Mouse (Mus musculus): ENCODE measurements around the gene Tirap. TPM values are rescaled to one million over a fixed set of nuclear protein-coding genes. Genes with fewer than 3 reads are reported as not detected.
A peak's percentile ranks its signal among the peaks of the same experiment; 100 is the strongest.

Tirap gene
- polyA plus RNA-seq (2014; fragmentation: Nextera tagmentation; extraction: Ambion mirVana): 13.8 and 14.1 TPM in 2 replicates

DNA sequence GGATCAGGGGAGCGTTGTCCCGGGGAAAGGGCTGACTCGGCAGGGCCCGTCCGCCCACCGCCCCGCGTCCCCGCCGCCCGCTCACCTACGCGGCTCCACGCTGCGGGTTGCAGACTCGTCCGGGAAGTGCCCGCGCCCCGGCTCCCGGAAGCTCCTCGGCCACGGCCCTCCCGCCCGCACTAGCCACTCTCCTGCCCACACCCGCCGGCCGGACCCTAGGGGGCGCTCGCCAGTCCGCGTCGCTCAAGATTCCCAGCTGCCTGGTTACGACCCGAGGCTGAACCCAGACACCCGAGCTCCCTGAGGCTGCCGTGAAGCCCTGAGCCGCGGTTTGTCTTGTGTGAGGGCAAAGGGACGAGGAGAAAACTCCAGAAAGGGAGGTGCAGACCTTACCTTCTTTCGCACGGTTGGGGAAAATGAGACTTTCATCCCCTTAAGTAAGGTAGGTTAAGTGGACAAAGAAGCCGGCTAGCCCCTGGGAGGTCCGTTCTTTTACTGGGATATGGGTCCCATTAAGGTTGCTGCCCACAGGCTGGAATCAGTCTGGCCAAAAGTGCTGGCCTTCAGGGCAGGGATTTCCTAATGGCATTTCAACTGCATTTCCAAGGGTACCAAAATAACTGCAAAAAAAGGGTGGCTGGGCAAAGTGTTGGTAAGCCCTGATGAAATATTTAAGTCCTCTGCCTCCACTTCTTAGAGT is at the start of gene Tirap, which contains the start of gene Srpr:
Gene Tirap (minus strand): TSS at position 520 of the 700 bp plus-strand sequence.
Gene Srpr (plus strand): TSS at position 404 of the 700 bp plus-strand sequence.
- Histone ChIP-seq H3K27me3 (replicated peaks; ENCODE audit: control insufficient read depth, insufficient read depth, low read length) (no peaks in the 10 kb centered on the region), H3K36me3 (ENCODE audit: control insufficient read depth, insufficient read depth, low read length) (peaks cover 4% of the 10 kb centered on the region; the same call in 1 of the 2 replicates), H3K9me3 (ENCODE audit: control insufficient read depth, low read length) (no peaks in the 10 kb centered on the region), H3K4me2 (ENCODE audit: low read length) (peak within 1 kb of the TSS; percentile 85), H3K4me1 (replicated peaks; ENCODE audit: control insufficient read depth, insufficient read depth, low read length) (peaks cover 8% of the 10 kb centered on the region), H3K9ac (ENCODE audit: low read length) (peak within 1 kb of the TSS; percentile 79), H3K4me3 (ENCODE audit: low read depth, low read length) (peak within 1 kb of the TSS; percentile 61), H3K27ac (ENCODE audit: low read depth) (peak within 1 kb of the TSS; percentile 22; the same call in 1 of the 2 replicates)
- under 1% methylated on average over 39 of the region's 44 CpGs for WGBS
- DNase-seq (ENCODE audit: low spot score) (peak; percentile 94), ATAC-seq (replicated peaks; ENCODE audit: low FRiP score, low TSS enrichment, low read depth) (peak; percentile 93)

DNA sequence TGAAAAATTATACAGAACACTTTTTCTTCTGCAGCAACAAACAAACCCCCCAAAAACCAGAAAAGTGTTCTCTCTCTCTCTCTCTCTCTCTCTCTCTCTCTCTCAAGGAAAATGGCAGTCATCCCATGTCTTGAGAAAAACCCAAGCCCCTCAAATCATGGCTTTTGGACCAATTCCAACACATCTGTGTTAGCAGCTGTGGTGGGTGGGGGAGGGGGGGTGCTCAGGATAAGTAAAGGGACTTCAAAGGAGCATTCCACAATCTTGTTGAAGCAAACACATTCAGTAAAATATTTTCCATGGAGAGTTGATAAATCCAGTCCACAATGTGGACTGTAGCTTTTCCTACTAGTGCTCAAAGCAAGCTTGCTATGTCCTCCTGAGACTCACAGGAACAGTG is 49.4 kb upstream of the Tirap start:
- H3K4me2 ChIP-seq (ENCODE audit: low read length): no peak overlapping the region
- H3K4me3 ChIP-seq (ENCODE audit: low read depth, low read length): no peak overlapping the region
- no peak overlapping the region for H3K27ac ChIP-seq (ENCODE audit: low read depth)
- H3K27me3 ChIP-seq (replicated peaks; ENCODE audit: control insufficient read depth, insufficient read depth, low read length): no peaks in the 10 kb centered on the region
- no peak for DNase-seq (ENCODE audit: low spot score)
- no peaks in the 10 kb centered on the region for H3K9me3 ChIP-seq (ENCODE audit: control insufficient read depth, low read length)
- no peak overlapping the region for H3K9ac ChIP-seq (ENCODE audit: low read length)
- ATAC-seq (replicated peaks; ENCODE audit: low FRiP score, low TSS enrichment, low read depth): no peak
- H3K4me1 ChIP-seq (replicated peaks; ENCODE audit: control insufficient read depth, insufficient read depth, low read length): no peaks in the 10 kb centered on the region; the same call in 1 of the 2 replicates
- no peaks in the 10 kb centered on the region for H3K36me3 ChIP-seq (ENCODE audit: control insufficient read depth, insufficient read depth, low read length)

DNA sequence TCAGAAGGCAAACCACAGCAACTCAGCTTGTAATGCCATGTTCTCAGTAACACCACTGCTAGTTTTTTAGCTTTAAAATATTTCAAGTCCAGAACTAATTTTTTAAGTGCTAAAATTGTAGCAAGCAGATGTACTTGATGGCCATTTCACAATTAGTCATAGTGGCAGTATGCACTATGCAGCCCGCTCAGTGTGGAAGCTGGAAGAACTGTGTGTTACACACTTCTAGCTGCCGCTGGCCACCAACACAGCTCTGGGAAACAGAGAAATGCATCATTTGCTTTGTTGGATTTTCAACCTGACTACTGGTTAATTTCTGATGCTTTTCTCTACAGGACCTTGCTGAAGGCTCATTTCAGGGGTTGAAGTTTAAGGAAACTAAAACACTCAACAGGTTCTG is 47.3 kb upstream of the Tirap start:
- DNase-seq (ENCODE audit: low spot score): no peak
- no peak overlapping the region for H3K27ac ChIP-seq (ENCODE audit: low read depth)
- 95% methylated on average over 2 of the region's 2 CpGs for WGBS

DNA sequence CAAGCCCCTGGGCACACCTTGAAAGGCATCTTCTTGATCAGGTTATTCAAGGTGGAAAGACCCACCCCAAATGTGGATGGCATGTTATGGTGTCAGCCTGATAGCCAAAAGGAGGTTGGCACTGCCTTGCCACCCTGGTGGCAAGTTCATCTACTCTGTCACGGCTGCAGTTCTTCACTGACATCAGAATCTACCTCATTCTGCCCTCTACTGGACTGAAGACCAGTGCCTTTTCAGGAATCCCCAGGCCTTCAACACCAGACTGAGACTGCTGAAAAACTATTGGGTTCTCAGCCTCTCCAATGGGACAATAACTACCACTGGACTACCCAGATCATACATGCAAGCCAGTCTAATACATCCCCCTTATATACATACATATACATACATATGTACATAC is 39.6 kb upstream of the Tirap start:
- ATAC-seq (replicated peaks; ENCODE audit: low FRiP score, low TSS enrichment, low read depth) (no peak), DNase-seq (ENCODE audit: low spot score) (no peak)
- Histone ChIP-seq H3K27me3 (replicated peaks; ENCODE audit: control insufficient read depth, insufficient read depth, low read length) (no peaks in the 10 kb centered on the region), H3K9me3 (ENCODE audit: control insufficient read depth, low read length) (no peaks in the 10 kb centered on the region), H3K4me3 (ENCODE audit: low read depth, low read length) (no peak overlapping the region), H3K4me1 (replicated peaks; ENCODE audit: control insufficient read depth, insufficient read depth, low read length) (no peaks in the 10 kb centered on the region), H3K36me3 (ENCODE audit: control insufficient read depth, insufficient read depth, low read length) (peaks cover 13% of the 10 kb centered on the region), H3K9ac (ENCODE audit: low read length) (no peak overlapping the region), H3K4me2 (ENCODE audit: low read length) (no peak overlapping the region), H3K27ac (ENCODE audit: low read depth) (no peak overlapping the region)
- 70% methylated on average over 1 of the region's 1 CpGs for WGBS

More for the DNA sequence above, 47.3 kb upstream of the Tirap start:
- H3K36me3 ChIP-seq (ENCODE audit: control insufficient read depth, insufficient read depth, low read length): no peaks in the 10 kb centered on the region
- no peaks in the 10 kb centered on the region; the same call in 1 of the 2 replicates for H3K4me1 ChIP-seq (replicated peaks; ENCODE audit: control insufficient read depth, insufficient read depth, low read length)
- ATAC-seq (replicated peaks; ENCODE audit: low FRiP score, low TSS enrichment, low read depth): no peak
- H3K9me3 ChIP-seq (ENCODE audit: control insufficient read depth, low read length): no peaks in the 10 kb centered on the region
- no peak overlapping the region for H3K4me3 ChIP-seq (ENCODE audit: low read depth, low read length)
- H3K27me3 ChIP-seq (replicated peaks; ENCODE audit: control insufficient read depth, insufficient read depth, low read length): no peaks in the 10 kb centered on the region
- H3K4me2 ChIP-seq (ENCODE audit: low read length): no peak overlapping the region
- no peak overlapping the region for H3K9ac ChIP-seq (ENCODE audit: low read length)

DNA sequence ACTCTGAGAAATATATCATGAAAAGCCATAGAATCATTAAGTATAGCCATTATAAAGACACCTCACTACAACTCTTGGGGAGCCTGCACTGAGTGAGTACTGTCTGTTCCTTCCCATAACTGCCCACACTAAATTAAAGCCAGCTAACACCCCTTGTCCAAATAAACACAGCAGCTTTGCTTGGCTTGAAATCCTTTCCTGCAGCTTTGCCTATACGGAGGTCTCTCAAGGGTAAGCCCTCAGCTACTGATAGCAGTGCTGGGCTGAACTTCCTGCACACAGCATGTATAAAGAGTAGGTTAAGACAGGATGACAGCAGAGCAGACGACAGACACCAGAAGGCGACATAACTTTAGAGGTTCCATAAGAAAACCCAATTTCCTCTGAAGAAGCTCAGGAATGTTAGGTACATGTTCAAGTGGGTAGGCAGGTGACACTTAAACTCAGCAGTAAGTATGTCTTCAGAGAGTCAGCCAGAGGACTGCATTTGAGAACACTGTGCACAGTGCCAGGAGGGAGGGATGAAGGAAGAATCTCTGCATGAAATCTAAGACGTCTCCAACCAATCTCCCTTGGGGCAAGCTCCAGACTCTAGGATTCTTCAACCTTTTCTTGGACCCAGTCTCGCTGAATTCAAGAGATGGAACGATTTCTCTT is 39.0 kb upstream of the Tirap start:
- Histone ChIP-seq H3K4me3 (ENCODE audit: low read depth, low read length) (no peak overlapping the region), H3K27me3 (replicated peaks; ENCODE audit: control insufficient read depth, insufficient read depth, low read length) (no peaks in the 10 kb centered on the region), H3K4me1 (replicated peaks; ENCODE audit: control insufficient read depth, insufficient read depth, low read length) (no peaks in the 10 kb centered on the region), H3K27ac (ENCODE audit: low read depth) (no peak overlapping the region), H3K9ac (ENCODE audit: low read length) (no peak overlapping the region), H3K36me3 (ENCODE audit: control insufficient read depth, insufficient read depth, low read length) (peaks cover 17% of the 10 kb centered on the region), H3K9me3 (ENCODE audit: control insufficient read depth, low read length) (no peaks in the 10 kb centered on the region), H3K4me2 (ENCODE audit: low read length) (no peak overlapping the region)
- no peak for DNase-seq (ENCODE audit: low spot score)
- WGBS: 66% methylated on average over 6 of the region's 6 CpGs
- no peak for ATAC-seq (replicated peaks; ENCODE audit: low FRiP score, low TSS enrichment, low read depth)

DNA sequence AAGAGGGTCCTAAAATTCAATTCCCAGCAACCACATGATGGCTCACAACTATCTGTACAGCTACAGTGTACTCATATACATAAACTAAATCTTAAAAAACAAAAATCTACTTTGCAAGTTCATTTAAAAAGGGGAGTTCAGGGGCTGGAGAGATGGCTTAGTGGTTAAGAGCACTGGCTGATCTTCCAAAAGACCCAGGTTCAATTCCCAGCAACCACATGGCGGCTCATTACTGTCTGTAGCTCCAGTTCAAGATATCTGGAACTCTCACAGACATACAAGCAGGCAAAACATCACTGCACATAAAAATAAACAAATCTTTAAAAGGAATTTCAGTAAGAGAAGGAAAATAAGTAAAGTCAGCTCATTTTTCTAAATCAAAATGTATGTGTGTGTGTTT is 38.3 kb upstream of the Tirap start:
- no peak overlapping the region for H3K4me3 ChIP-seq (ENCODE audit: low read depth, low read length)
- H3K4me1 ChIP-seq (replicated peaks; ENCODE audit: control insufficient read depth, insufficient read depth, low read length): no peaks in the 10 kb centered on the region
- DNase-seq (ENCODE audit: low spot score) (no peak), ATAC-seq (replicated peaks; ENCODE audit: low FRiP score, low TSS enrichment, low read depth) (no peak)
- no peaks in the 10 kb centered on the region for H3K27me3 ChIP-seq (replicated peaks; ENCODE audit: control insufficient read depth, insufficient read depth, low read length)
- H3K27ac ChIP-seq (ENCODE audit: low read depth): no peak overlapping the region
- peaks cover 17% of the 10 kb centered on the region for H3K36me3 ChIP-seq (ENCODE audit: control insufficient read depth, insufficient read depth, low read length)
- no peak overlapping the region for H3K4me2 ChIP-seq (ENCODE audit: low read length)
- WGBS: 94% methylated on average over 1 of the region's 1 CpGs
- H3K9ac ChIP-seq (ENCODE audit: low read length): no peak overlapping the region
- no peaks in the 10 kb centered on the region for H3K9me3 ChIP-seq (ENCODE audit: control insufficient read depth, low read length)

DNA sequence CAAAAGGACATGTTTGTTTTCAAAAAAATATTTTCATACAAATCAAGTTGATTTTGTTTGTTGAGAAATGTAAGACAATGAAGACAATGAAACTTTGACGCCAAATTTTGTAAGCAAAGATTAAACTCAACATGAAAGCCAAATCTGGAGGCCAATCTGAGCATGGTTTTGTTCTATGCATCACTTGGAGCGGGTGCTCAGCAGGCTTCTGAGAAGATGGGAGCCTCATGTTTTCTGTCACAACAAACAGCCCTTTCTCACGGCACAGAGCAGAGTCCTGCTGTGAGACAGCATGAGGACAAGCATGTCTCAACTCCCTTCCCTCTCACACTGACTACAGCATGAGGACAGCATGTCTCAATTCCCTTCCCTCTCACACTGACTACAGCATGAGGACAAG is 35.9 kb upstream of the Tirap start:
- H3K4me2 ChIP-seq (ENCODE audit: low read length): no peak overlapping the region
- no peaks in the 10 kb centered on the region for H3K9me3 ChIP-seq (ENCODE audit: control insufficient read depth, low read length)
- peaks cover 24% of the 10 kb centered on the region for H3K36me3 ChIP-seq (ENCODE audit: control insufficient read depth, insufficient read depth, low read length)
- H3K4me1 ChIP-seq (replicated peaks; ENCODE audit: control insufficient read depth, insufficient read depth, low read length): no peaks in the 10 kb centered on the region
- DNase-seq (ENCODE audit: low spot score) (no peak), ATAC-seq (replicated peaks; ENCODE audit: low FRiP score, low TSS enrichment, low read depth) (no peak)
- H3K27ac ChIP-seq (ENCODE audit: low read depth): no peak overlapping the region
- no peak overlapping the region for H3K4me3 ChIP-seq (ENCODE audit: low read depth, low read length)
- H3K27me3 ChIP-seq (replicated peaks; ENCODE audit: control insufficient read depth, insufficient read depth, low read length): no peaks in the 10 kb centered on the region
- no peak overlapping the region for H3K9ac ChIP-seq (ENCODE audit: low read length)
- WGBS: 66% methylated on average over 3 of the region's 3 CpGs

DNA sequence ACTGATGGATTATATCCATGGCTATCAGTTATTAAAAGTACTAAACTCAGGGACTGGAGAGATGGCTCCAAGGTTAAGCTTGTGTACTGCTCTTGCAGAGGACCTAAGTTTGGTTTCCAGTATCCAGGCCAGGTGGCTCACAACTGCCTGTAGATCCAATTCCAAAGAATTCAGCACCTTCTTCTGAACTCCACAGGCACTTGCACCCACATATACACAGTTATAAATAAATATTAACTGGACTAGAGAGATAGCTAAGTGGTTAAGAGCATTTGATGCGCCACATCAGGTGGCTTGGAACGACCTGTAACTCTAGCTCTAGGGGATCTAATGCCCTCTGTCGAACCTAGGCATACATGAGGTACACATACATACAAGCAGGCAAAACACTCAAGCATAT is 28.6 kb upstream of the Tirap start:
- no peaks in the 10 kb centered on the region for H3K4me1 ChIP-seq (replicated peaks; ENCODE audit: control insufficient read depth, insufficient read depth, low read length)
- H3K27ac ChIP-seq (ENCODE audit: low read depth): no peak overlapping the region
- DNase-seq (ENCODE audit: low spot score) (no peak), ATAC-seq (replicated peaks; ENCODE audit: low FRiP score, low TSS enrichment, low read depth) (no peak)
- H3K4me2 ChIP-seq (ENCODE audit: low read length): no peak overlapping the region
- peaks cover 22% of the 10 kb centered on the region for H3K36me3 ChIP-seq (ENCODE audit: control insufficient read depth, insufficient read depth, low read length)
- no peak overlapping the region for H3K4me3 ChIP-seq (ENCODE audit: low read depth, low read length)
- no peaks in the 10 kb centered on the region for H3K27me3 ChIP-seq (replicated peaks; ENCODE audit: control insufficient read depth, insufficient read depth, low read length)
- no peaks in the 10 kb centered on the region for H3K9me3 ChIP-seq (ENCODE audit: control insufficient read depth, low read length)
- H3K9ac ChIP-seq (ENCODE audit: low read length): no peak overlapping the region
- WGBS: 87% methylated on average over 3 of the region's 3 CpGs

Measured in intestine, embryonic 14.5 days (tissue).